Mouse (Mus musculus): ENCODE measurements around the gene Lsm3.

DNA sequence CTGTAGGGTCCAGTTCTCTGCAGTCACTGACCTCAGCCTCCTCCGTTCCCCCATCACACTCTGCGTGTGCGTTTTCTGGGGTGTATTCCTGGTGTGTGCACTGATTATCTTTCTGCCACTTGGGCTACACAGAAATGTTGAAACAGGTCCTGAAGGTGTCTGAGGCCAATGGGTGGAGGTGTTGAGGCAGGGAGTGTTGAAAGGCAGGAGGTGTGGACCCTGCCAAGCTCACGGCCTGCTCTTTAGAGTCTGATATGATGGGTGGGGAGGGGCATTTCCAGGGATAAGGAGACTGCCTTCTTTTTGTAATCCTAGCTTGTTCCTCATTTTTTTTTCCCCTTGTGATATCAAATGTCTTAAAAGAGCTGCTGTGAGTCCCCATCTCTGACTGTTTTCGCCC, 27.3 kb downstream of the Lsm3 start:
- TF ChIP-seq CTCF (IDR thresholded peaks at IDR 0.05; ENCODE audit: low read depth) = no peak
- TF ChIP-seq EP300 (optimal IDR thresholded peaks at IDR 0.05) = no peak
